Mouse (Mus musculus): ENCODE results near the gene Anp32b. TPM values are rescaled to one million over a fixed set of nuclear protein-coding genes. Genes with fewer than 3 reads are reported as not detected.

The Anp32b gene
- polyA plus RNA-seq, 1 experiment from 2014 or later = 403 TPM

DNA sequence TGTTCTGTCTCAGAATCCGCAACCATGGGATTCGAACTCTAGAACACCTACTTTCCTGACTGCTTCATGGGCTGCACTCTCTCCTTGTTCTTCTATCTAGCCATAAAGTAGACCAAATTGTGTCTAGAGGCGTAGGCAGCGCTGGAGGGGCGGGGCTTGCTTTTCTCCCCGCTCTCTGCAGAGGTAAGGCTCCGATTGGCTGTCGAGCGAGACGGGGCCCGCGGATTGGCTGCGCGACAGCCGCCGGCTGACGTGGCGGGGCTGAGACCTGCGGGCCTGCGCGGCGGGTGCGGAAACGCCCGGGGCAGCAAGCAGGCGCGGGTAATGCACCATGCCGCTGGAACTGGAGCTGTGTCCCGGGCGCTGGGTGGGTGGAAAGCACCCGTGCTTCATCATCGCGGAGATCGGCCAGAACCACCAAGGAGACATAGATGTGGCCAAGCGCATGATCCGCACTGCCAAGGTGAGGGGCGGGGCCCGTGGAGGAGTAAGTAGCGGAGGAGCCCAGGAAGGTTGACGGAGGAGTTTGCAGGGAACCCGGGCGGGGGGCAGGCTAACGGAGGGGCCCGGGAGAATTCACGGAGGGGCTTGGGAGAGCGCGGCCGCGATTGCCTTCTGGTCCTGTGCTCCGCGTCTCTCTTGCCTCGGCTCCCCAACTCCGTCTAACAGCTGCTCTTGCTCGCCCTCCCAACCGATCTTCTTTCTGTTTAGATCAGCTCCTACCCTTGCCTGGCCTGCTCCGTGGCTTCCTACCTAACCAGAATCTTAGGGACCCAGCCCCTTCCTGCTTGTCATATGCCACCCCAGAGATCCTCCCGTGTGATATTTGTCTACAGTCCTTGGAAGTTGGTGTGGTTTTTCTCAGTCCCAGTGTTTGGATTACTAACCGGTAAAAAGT is 38.6 kb downstream of the Anp32b start, which contains the start of gene Nans:
Nans (plus strand) TSS at position 221 of the 898 bp plus-strand sequence.
- H3K4me3 ChIP-seq (ENCODE audit: low read depth, low read length) = peak within 1 kb of the TSS; percentile 86
- peak within 1 kb of the TSS; percentile 82 for H3K9ac ChIP-seq (ENCODE audit: low read length)
- H3K4me2 ChIP-seq (ENCODE audit: low read depth, severe bottlenecking) = peak within 1 kb of the TSS; percentile 80
- H3K9me3 ChIP-seq (ENCODE audit: control insufficient read depth, low read length) = no peaks in the 10 kb centered on the region
- H3K4me1 ChIP-seq (ENCODE audit: control insufficient read depth, insufficient read depth, low read length) = peaks cover 3% of the 10 kb centered on the region; the same call in 1 of the 2 replicates
- WGBS = under 1% methylated on average over 58 of the region's 58 CpGs
- 0 out of 2 replicates have a peak within 1 kb of the TSS, but pooled peaks have one; percentile 14 for H3K27ac ChIP-seq (replicated peaks; ENCODE audit: low read depth, low read length)
- no peaks in the 10 kb centered on the region; the same call in 1 of the 2 replicates for H3K36me3 ChIP-seq (ENCODE audit: control insufficient read depth, insufficient read depth, low read length)
- H3K27me3 ChIP-seq (ENCODE audit: control insufficient read depth, insufficient read depth, low read length) = no peaks in the 10 kb centered on the region
- DNase-seq (ENCODE audit: low spot score) (peak; percentile 95), ATAC-seq (ENCODE audit: insufficient number of reproducible peaks, low FRiP score, low TSS enrichment, low read depth) (peak; percentile 97)

DNA sequence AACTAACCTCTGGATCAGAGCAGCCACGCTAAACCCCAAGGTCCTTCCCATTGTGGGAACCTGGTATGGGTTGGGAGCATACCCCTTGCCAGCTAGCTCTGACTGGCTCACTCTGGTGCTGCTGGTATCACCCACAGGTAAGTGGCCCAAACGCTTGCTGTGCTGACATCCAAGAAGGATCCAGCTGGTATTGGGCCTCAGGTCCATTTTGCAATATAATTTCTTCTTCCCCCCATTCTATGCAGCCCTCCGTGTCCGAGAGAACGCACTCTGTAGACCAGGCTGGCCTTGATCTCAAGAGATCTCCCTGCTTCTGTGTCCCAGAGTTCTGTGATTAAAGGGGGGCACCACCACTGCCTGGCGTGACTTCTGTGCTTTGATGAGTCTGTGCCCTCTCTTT is 42.4 kb downstream of the Anp32b start:
- Histone ChIP-seq H3K4me2 (ENCODE audit: low read depth, severe bottlenecking) (no peak overlapping the region), H3K4me3 (ENCODE audit: low read depth, low read length) (no peak overlapping the region), H3K27ac (replicated peaks; ENCODE audit: low read depth, low read length) (no peak overlapping the region), H3K4me1 (ENCODE audit: control insufficient read depth, insufficient read depth, low read length) (peaks cover 3% of the 10 kb centered on the region; the same call in 1 of the 2 replicates), H3K27me3 (ENCODE audit: control insufficient read depth, insufficient read depth, low read length) (no peaks in the 10 kb centered on the region), H3K9me3 (ENCODE audit: control insufficient read depth, low read length) (no peaks in the 10 kb centered on the region), H3K9ac (ENCODE audit: low read length) (no peak overlapping the region), H3K36me3 (ENCODE audit: control insufficient read depth, insufficient read depth, low read length) (peaks cover 4% of the 10 kb centered on the region; the same call in 1 of the 2 replicates)
- DNase-seq (ENCODE audit: low spot score) (no peak), ATAC-seq (ENCODE audit: insufficient number of reproducible peaks, low FRiP score, low TSS enrichment, low read depth) (no peak)
- WGBS = 90% methylated on average over 6 of the region's 6 CpGs

DNA sequence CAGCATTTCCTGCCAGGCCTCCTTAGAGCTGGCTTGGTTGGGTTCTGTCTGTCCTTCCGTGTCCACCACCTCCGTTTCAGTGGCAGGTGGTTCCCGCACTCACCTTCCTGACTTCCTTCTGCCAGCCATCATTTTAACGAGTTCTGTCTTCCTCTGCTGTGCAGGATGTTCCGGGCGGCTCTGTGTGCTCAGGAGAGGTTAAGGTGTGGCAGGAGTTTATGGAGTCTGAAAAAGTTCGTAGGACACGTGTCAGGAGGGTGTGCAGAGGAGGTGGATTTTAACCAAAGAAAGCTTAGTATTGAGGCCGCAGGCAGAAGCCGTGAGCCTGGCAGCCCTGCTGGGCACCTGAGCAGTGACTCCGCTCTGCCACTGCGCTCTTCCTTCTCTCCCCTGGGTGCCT is 44.8 kb downstream of the Anp32b start:
- Histone ChIP-seq H3K27me3 (ENCODE audit: control insufficient read depth, insufficient read depth, low read length) (no peaks in the 10 kb centered on the region), H3K4me3 (ENCODE audit: low read depth, low read length) (no peak overlapping the region), H3K4me1 (ENCODE audit: control insufficient read depth, insufficient read depth, low read length) (no peaks in the 10 kb centered on the region), H3K9me3 (ENCODE audit: control insufficient read depth, low read length) (no peaks in the 10 kb centered on the region), H3K36me3 (ENCODE audit: control insufficient read depth, insufficient read depth, low read length) (peaks cover 11% of the 10 kb centered on the region; the same call in 1 of the 2 replicates), H3K27ac (replicated peaks; ENCODE audit: low read depth, low read length) (no peak overlapping the region), H3K9ac (ENCODE audit: low read length) (no peak overlapping the region), H3K4me2 (ENCODE audit: low read depth, severe bottlenecking) (no peak overlapping the region)
- WGBS = 85% methylated on average over 12 of the region's 12 CpGs
- ATAC-seq (ENCODE audit: insufficient number of reproducible peaks, low FRiP score, low TSS enrichment, low read depth) = no peak
- DNase-seq (ENCODE audit: low spot score) = no peak

DNA sequence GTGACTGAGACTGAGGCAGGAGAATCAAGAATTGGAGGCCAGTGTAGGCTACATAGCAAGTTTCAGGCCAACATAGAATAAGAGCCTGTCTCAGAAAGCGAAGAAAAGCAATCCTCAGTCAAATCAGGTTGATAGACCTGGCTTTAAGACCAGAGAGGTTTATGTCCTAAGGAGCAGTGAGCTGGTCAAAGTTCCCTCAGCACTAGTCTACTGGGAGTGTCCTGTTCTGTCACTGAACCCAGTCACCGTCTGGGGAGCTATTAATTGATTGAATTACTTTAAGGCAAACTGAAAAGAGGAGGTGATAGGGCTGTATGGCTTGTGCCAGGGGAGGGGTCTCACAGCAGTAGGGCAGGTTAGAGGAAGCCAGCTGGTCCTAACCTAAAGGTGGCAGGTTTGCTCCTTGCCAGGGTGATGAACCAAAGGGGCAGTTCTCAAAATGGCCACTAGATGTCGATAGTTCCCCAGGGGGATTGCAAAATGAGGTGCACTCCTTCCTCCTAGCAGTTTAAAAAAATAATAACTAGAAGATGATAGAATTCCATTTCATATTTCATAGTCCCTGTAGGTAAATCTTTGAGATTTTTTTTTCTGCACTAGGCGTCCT is 46.7 kb downstream of the Anp32b start:
- Histone ChIP-seq H3K36me3 (ENCODE audit: control insufficient read depth, insufficient read depth, low read length) (peaks cover 16% of the 10 kb centered on the region; the same call in 1 of the 2 replicates), H3K9ac (ENCODE audit: low read length) (no peak overlapping the region), H3K4me1 (ENCODE audit: control insufficient read depth, insufficient read depth, low read length) (no peaks in the 10 kb centered on the region), H3K27ac (replicated peaks; ENCODE audit: low read depth, low read length) (no peak overlapping the region), H3K27me3 (ENCODE audit: control insufficient read depth, insufficient read depth, low read length) (no peaks in the 10 kb centered on the region), H3K4me3 (ENCODE audit: low read depth, low read length) (no peak overlapping the region), H3K4me2 (ENCODE audit: low read depth, severe bottlenecking) (no peak overlapping the region), H3K9me3 (ENCODE audit: control insufficient read depth, low read length) (no peaks in the 10 kb centered on the region)
- no peak for ATAC-seq (ENCODE audit: insufficient number of reproducible peaks, low FRiP score, low TSS enrichment, low read depth)
- 47% methylated on average over 4 of the region's 4 CpGs for WGBS
- DNase-seq (ENCODE audit: low spot score) = peak; percentile 80

GRCm38 (mm10) chr4:46498511-46498910 is 47.8 kb downstream of the Anp32b start:
- Histone ChIP-seq H3K27ac (replicated peaks; ENCODE audit: low read depth, low read length) (no peak overlapping the region), H3K9me3 (ENCODE audit: control insufficient read depth, low read length) (no peaks in the 10 kb centered on the region), H3K36me3 (ENCODE audit: control insufficient read depth, insufficient read depth, low read length) (peaks cover 16% of the 10 kb centered on the region; the same call in 1 of the 2 replicates), H3K4me2 (ENCODE audit: low read depth, severe bottlenecking) (no peak overlapping the region), H3K27me3 (ENCODE audit: control insufficient read depth, insufficient read depth, low read length) (no peaks in the 10 kb centered on the region), H3K4me3 (ENCODE audit: low read depth, low read length) (no peak overlapping the region), H3K4me1 (ENCODE audit: control insufficient read depth, insufficient read depth, low read length) (no peaks in the 10 kb centered on the region), H3K9ac (ENCODE audit: low read length) (no peak overlapping the region)
- no peak; the same call in 1 of the 2 replicates for ATAC-seq (ENCODE audit: insufficient number of reproducible peaks, low FRiP score, low TSS enrichment, low read depth)
- WGBS = 72% methylated on average over 3 of the region's 3 CpGs
- no peak for DNase-seq (ENCODE audit: low spot score)

- Histone ChIP-seq H3K4me1 (ENCODE audit: control insufficient read depth, insufficient read depth, low read length) (no peaks in the 10 kb centered on the region), H3K27me3 (ENCODE audit: control insufficient read depth, insufficient read depth, low read length) (no peaks in the 10 kb centered on the region), H3K27ac (replicated peaks; ENCODE audit: low read depth, low read length) (no peak overlapping the region), H3K4me3 (ENCODE audit: low read depth, low read length) (no peak overlapping the region), H3K36me3 (ENCODE audit: control insufficient read depth, insufficient read depth, low read length) (peaks cover 16% of the 10 kb centered on the region; the same call in 1 of the 2 replicates), H3K9ac (ENCODE audit: low read length) (no peak overlapping the region), H3K4me2 (ENCODE audit: low read depth, severe bottlenecking) (no peak overlapping the region), H3K9me3 (ENCODE audit: control insufficient read depth, low read length) (no peaks in the 10 kb centered on the region)
- 13% methylated on average over 4 of the region's 4 CpGs for WGBS
- peak; percentile 63 for DNase-seq (ENCODE audit: low spot score)
- no peak for ATAC-seq (ENCODE audit: insufficient number of reproducible peaks, low FRiP score, low TSS enrichment, low read depth)
These were observed 48.3 kb downstream of the Anp32b start for GRCm38 (mm10) chr4:46498976-46499375.

- H3K4me3 ChIP-seq (ENCODE audit: low read depth, low read length) = no peak overlapping the region
- no peak overlapping the region for H3K9ac ChIP-seq (ENCODE audit: low read length)
- no peak overlapping the region for H3K27ac ChIP-seq (replicated peaks; ENCODE audit: low read depth, low read length)
- no peak for ATAC-seq (ENCODE audit: insufficient number of reproducible peaks, low FRiP score, low TSS enrichment, low read depth)
- H3K9me3 ChIP-seq (ENCODE audit: control insufficient read depth, low read length) = no peaks in the 10 kb centered on the region
- no peak overlapping the region for H3K4me2 ChIP-seq (ENCODE audit: low read depth, severe bottlenecking)
- H3K36me3 ChIP-seq (ENCODE audit: control insufficient read depth, insufficient read depth, low read length) = peaks cover 12% of the 10 kb centered on the region; the same call in 1 of the 2 replicates
- no peak for DNase-seq (ENCODE audit: low spot score)
- peaks cover 17% of the 10 kb centered on the region for H3K27me3 ChIP-seq (ENCODE audit: control insufficient read depth, insufficient read depth, low read length)
- H3K4me1 ChIP-seq (ENCODE audit: control insufficient read depth, insufficient read depth, low read length) = 0 out of 2 replicates have a peak, but pooled peaks cover 2% of the 10 kb centered on the region
- 82% methylated on average over 16 of the region's 16 CpGs for WGBS
These were observed 52.2 kb downstream of the Anp32b start for GRCm38 (mm10) chr4:46502606-46503502.

All from limb, embryonic 11.5 days (tissue).